In the genomic region with DNA sequence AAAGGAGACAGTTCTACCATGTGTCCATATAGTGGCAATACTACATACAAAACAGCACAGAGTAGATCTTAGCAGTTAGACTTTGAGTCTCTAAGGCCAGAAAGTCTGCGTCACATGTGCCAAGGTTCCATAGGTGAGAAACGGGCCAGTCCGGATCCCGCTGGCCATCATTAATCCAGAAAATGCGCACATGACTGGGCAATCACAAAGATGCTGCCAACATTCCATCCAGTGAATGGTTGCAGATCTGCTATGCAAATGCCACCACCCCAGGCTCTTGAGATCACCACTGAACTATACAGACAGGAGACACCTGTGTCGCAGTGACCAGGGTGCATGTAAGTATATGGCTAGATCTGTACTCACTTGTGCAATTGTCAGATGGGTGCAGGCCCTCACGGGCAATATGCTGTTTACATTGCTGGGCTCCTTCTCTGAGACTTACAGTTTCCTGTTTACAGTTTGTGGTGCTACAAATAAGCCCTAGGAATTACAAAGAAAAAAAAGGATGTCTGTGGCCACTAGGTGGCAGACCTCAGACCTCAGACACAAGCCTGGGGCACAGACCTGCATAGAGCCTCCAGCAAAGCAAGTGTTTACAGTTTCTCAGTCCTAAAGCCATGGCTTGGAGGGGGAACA, we compare ENCODE assay signal across 8 mouse cellular contexts. TPM values are rescaled to one million over a fixed set of nuclear protein-coding genes. Genes with fewer than 3 reads are reported as not detected.
DNase-seq lines count a peak whose midpoint lies in the region; ATAC-seq and TF ChIP-seq lines count a peak whose summit lies in the region.
"Had no signal": no experiment of that assay in that cellular context is flagged by ENCODE, and none has a peak within 500 bp of the region (broad histone marks: within the 10 kb centered on the region; RNA-seq: fewer than 3 reads in every experiment).

No protein-coding gene starts in this region.

- no peaks in the 10 kb centered on the region for H3K9me3 ChIP-seq in E14TG2a.4 (ENCODE audit: low read length)
- no peaks in the 10 kb centered on the region for H3K9me3 ChIP-seq in forebrain, postnatal 0 days (ENCODE audit: low read length)
- no peaks in the 10 kb centered on the region for H3K9me3 ChIP-seq in intestine, embryonic 16.5 days (ENCODE audit: control insufficient read depth, low read length)
- H3K9me3 ChIP-seq in liver, postnatal 0 days (ENCODE audit: low read length) = no peaks in the 10 kb centered on the region
- H3K9me3 ChIP-seq in neural tube, embryonic 12.5 days = no peaks in the 10 kb centered on the region

- DNase-seq in B cell, adult 2 months = peak; percentile 64 to 66
- peak; percentile 75 to 79 for DNase-seq in cerebellum, adult 18-20 months
- peak; percentile 82 for DNase-seq in forebrain, postnatal 0 days
- peak; percentile 46 for DNase-seq in liver, postnatal 0 days

- no peak overlapping the region for H3K4me3 ChIP-seq in E14TG2a.4 (replicated peaks; ENCODE audit: low read length)
- no peak overlapping the region for H3K4me3 ChIP-seq in forebrain, postnatal 0 days (ENCODE audit: low read depth, low read length)
- H3K4me3 ChIP-seq in intestine, embryonic 16.5 days (ENCODE audit: low read length) = no peak overlapping the region
- no peak overlapping the region for H3K4me3 ChIP-seq in liver, postnatal 0 days (ENCODE audit: low read depth, low read length)
- no peak overlapping the region for H3K4me3 ChIP-seq in neural tube, embryonic 12.5 days

- no peak overlapping the region for H3K9ac ChIP-seq in forebrain, postnatal 0 days
- no peak overlapping the region for H3K9ac ChIP-seq in intestine, embryonic 16.5 days (ENCODE audit: low read depth, low read length)
- H3K9ac ChIP-seq in liver, postnatal 0 days (replicated peaks) = no peak overlapping the region
- no peak overlapping the region for H3K9ac ChIP-seq in neural tube, embryonic 12.5 days

- peaks cover 22% of the 10 kb centered on the region; the same call in 1 of the 2 replicates for H3K4me1 ChIP-seq in E14TG2a.4 (replicated peaks; ENCODE audit: low read depth, low read length)
- peaks cover 37% of the 10 kb centered on the region for H3K4me1 ChIP-seq in forebrain, postnatal 0 days (ENCODE audit: insufficient read depth)
- peaks cover 7% of the 10 kb centered on the region for H3K4me1 ChIP-seq in intestine, embryonic 16.5 days (ENCODE audit: control insufficient read depth, insufficient read depth, low read length)
- no peaks in the 10 kb centered on the region for H3K4me1 ChIP-seq in liver, postnatal 0 days (ENCODE audit: insufficient read depth)
- H3K4me1 ChIP-seq in neural tube, embryonic 12.5 days = peaks cover 33% of the 10 kb centered on the region

- peak; percentile 42 for TF ChIP-seq CTCF in E14TG2a.4 (conservative IDR thresholded peaks at IDR 0.05; ENCODE audit: low read length)
- TF ChIP-seq CTCF in forebrain, postnatal 0 days (IDR thresholded peaks at IDR 0.05; ENCODE audit: low read depth) = peak; percentile 81
- TF ChIP-seq CTCF in liver, postnatal 0 days (IDR thresholded peaks at IDR 0.05; ENCODE audit: low read depth) = peak; percentile 77

- no peak overlapping the region for H3K4me2 ChIP-seq in forebrain, postnatal 0 days (ENCODE audit: low read depth)
- no peak overlapping the region for H3K4me2 ChIP-seq in intestine, embryonic 16.5 days (ENCODE audit: low read depth, low read length)
- no peak overlapping the region for H3K4me2 ChIP-seq in liver, postnatal 0 days (ENCODE audit: low read depth, low read length)
- H3K4me2 ChIP-seq in neural tube, embryonic 12.5 days (replicated peaks) = no peak overlapping the region

- ATAC-seq in forebrain, postnatal 0 days = peak; percentile 37
- peak; percentile 22; the same call in 1 of the 2 replicates for ATAC-seq in intestine, embryonic 16.5 days
- no peak for ATAC-seq in liver, postnatal 0 days
- ATAC-seq in neural tube, embryonic 12.5 days (ENCODE audit: low FRiP score, low read depth) = 0 out of 2 replicates have a peak, but pooled peaks have one; percentile 14

- H3K36me3 ChIP-seq in E14TG2a.4 (ENCODE audit: insufficient read depth, low read length) = no peaks in the 10 kb centered on the region
- H3K36me3 ChIP-seq in forebrain, postnatal 0 days (ENCODE audit: insufficient read depth) = no peaks in the 10 kb centered on the region
- H3K36me3 ChIP-seq in intestine, embryonic 16.5 days (ENCODE audit: control insufficient read depth, insufficient read depth, low read length) = no peaks in the 10 kb centered on the region
- H3K36me3 ChIP-seq in liver, postnatal 0 days (replicated peaks; ENCODE audit: insufficient read depth, low read length) = no peaks in the 10 kb centered on the region
- no peaks in the 10 kb centered on the region for H3K36me3 ChIP-seq in neural tube, embryonic 12.5 days

- no peak for TF ChIP-seq EP300 in liver, postnatal 0 days (IDR thresholded peaks at IDR 0.05; ENCODE audit: low read depth)

- 32% methylated on average over 7 of the region's 7 CpGs for WGBS in forebrain, postnatal 0 days
- WGBS in intestine, embryonic 16.5 days = 72% methylated on average over 7 of the region's 7 CpGs
- 80% methylated on average over 7 of the region's 7 CpGs for WGBS in liver, postnatal 0 days (ENCODE audit: insufficient replicate concordance)
- 71% methylated on average over 7 of the region's 7 CpGs for WGBS in neural tube, embryonic 12.5 days

- H3K27me3 ChIP-seq in E14TG2a.4 (ENCODE audit: insufficient read depth, low read length) = peaks cover 31% of the 10 kb centered on the region
- no peaks in the 10 kb centered on the region for H3K27me3 ChIP-seq in forebrain, postnatal 0 days (ENCODE audit: insufficient read depth, low read length)
- H3K27me3 ChIP-seq in intestine, embryonic 16.5 days (replicated peaks; ENCODE audit: control insufficient read depth, insufficient read depth, low read length) = no peaks in the 10 kb centered on the region
- H3K27me3 ChIP-seq in liver, postnatal 0 days (ENCODE audit: insufficient read depth, low read length) = peaks cover 4% of the 10 kb centered on the region; the same call in 1 of the 2 replicates
- no peaks in the 10 kb centered on the region for H3K27me3 ChIP-seq in neural tube, embryonic 12.5 days (replicated peaks)

- H3K27ac ChIP-seq in forebrain, postnatal 0 days (ENCODE audit: low read depth, low read length) = peak overlapping the region; percentile 88
- H3K27ac ChIP-seq in intestine, embryonic 16.5 days (ENCODE audit: low read length) = no peak overlapping the region
- no peak overlapping the region for H3K27ac ChIP-seq in liver, postnatal 0 days (ENCODE audit: low read depth)
- H3K27ac ChIP-seq in neural tube, embryonic 12.5 days = no peak overlapping the region

RNA-seq across cellular contexts. Expression of gene Gm20696, which starts 4.0 kb away (rescaled TPM):
- 2.2 and 3.0 TPM in 2 replicates for total RNA-seq in forebrain, postnatal 0 days (2014; rRNA removed)
- 1.5 and 2.6 TPM in 2 replicates for polyA plus RNA-seq in forebrain, postnatal 0 days (2015; fragmentation: Nextera tagmentation; extraction: Ambion mirVana)
- polyA plus RNA-seq in intestine, embryonic 16.5 days (2015; fragmentation: Nextera tagmentation; extraction: Ambion mirVana) = 1.7 and 2.4 TPM in 2 replicates
- 0.86 and 1.2 TPM in 2 replicates for polyA plus RNA-seq in liver, postnatal 0 days (2015; fragmentation: Nextera tagmentation; extraction: Ambion mirVana)
- 3.2 and 4.8 TPM in 2 replicates for polyA plus RNA-seq in neural tube, embryonic 12.5 days (2016; fragmentation: Nextera tagmentation; extraction: Ambion mirVana)

RNA-seq across cellular contexts. Expression of gene Eif4e3, which starts 4.0 kb away (rescaled TPM):
- 12.9 and 13.3 TPM in 2 replicates for total RNA-seq in forebrain, postnatal 0 days (2014; rRNA removed)
- 4.7 and 6.0 TPM in 2 replicates for polyA plus RNA-seq in forebrain, postnatal 0 days (2015; fragmentation: Nextera tagmentation; extraction: Ambion mirVana)
- polyA plus RNA-seq in intestine, embryonic 16.5 days (2015; fragmentation: Nextera tagmentation; extraction: Ambion mirVana) = 9.0 and 10.1 TPM in 2 replicates
- 3.8 and 4.3 TPM in 2 replicates for polyA plus RNA-seq in liver, postnatal 0 days (2015; fragmentation: Nextera tagmentation; extraction: Ambion mirVana)
- polyA plus RNA-seq in neural tube, embryonic 12.5 days (2016; fragmentation: Nextera tagmentation; extraction: Ambion mirVana) = 12.8 and 14.3 TPM in 2 replicates

RNA-seq across cellular contexts. Expression of gene Gpr27, which starts 21.9 kb away (rescaled TPM):
- total RNA-seq in forebrain, postnatal 0 days (2014; rRNA removed) = 123 and 127 TPM in 2 replicates
- polyA plus RNA-seq in forebrain, postnatal 0 days (2015; fragmentation: Nextera tagmentation; extraction: Ambion mirVana) = 30.7 and 38.5 TPM in 2 replicates
- 1.2 TPM in 2 replicates for polyA plus RNA-seq in intestine, embryonic 16.5 days (2015; fragmentation: Nextera tagmentation; extraction: Ambion mirVana)
- 0.17 and 0.18 TPM in 2 replicates for polyA plus RNA-seq in liver, postnatal 0 days (2015; fragmentation: Nextera tagmentation; extraction: Ambion mirVana)
- polyA plus RNA-seq in neural tube, embryonic 12.5 days (2016; fragmentation: Nextera tagmentation; extraction: Ambion mirVana) = 8.3 and 10.4 TPM in 2 replicates

RNA-seq across cellular contexts. Expression of gene Prok2, which starts 55.6 kb away (rescaled TPM):
- total RNA-seq in forebrain, postnatal 0 days (2014; rRNA removed) = 1.00 and 1.5 TPM in 2 replicates
- polyA plus RNA-seq in forebrain, postnatal 0 days (2015; fragmentation: Nextera tagmentation; extraction: Ambion mirVana) = 3.8 and 4.9 TPM in 2 replicates
- polyA plus RNA-seq in intestine, embryonic 16.5 days (2015; fragmentation: Nextera tagmentation; extraction: Ambion mirVana) = not detected in 2 replicates
- 0.40 and 0.52 TPM in 2 replicates for polyA plus RNA-seq in liver, postnatal 0 days (2015; fragmentation: Nextera tagmentation; extraction: Ambion mirVana)
- 0.33 TPM in 1 of 2 replicates, not detected in the other for polyA plus RNA-seq in neural tube, embryonic 12.5 days (2016; fragmentation: Nextera tagmentation; extraction: Ambion mirVana)
- polyA plus RNA-seq: gonadal fat pad, adult 2 months had no signal
